Mouse (Mus musculus) brain, embryonic 14.5 days (tissue): ENCODE data around the gene Atp2b2.

Experiments
- CTCF ChIP-seq: fragments of 200-500 bp; IDR thresholded peaks from 2 replicates; pipeline ENCODE4 v1.5.1; 2012; ENCODE audit warnings: inconsistent platforms, mild to moderate bottlenecking, moderate library complexity, borderline replicate concordance; ENCODE audit not compliant: insufficient read depth, insufficient read length; ENCODE audit errors: extremely low read depth
- POLR2A ChIP-seq: fragments of 200-500 bp; IDR thresholded peaks from 2 replicates; pipeline ENCODE4 v1.6.1; 2012; ENCODE audit warnings: mild to moderate bottlenecking, inconsistent platforms, borderline replicate concordance; ENCODE audit not compliant: poor library complexity, insufficient read depth, insufficient read length, severe bottlenecking; ENCODE audit errors: extremely low read depth

GRCm38 (mm10) chr6:113978091-113978650 is 64.2 kb downstream of the Atp2b2 start:
- TF ChIP-seq POLR2A: no peak
- no peak for TF ChIP-seq CTCF
